Mouse (Mus musculus) hindbrain, embryonic 13.5 days (tissue): ENCODE data around the gene Acat2. TPM values are rescaled to one million over a fixed set of nuclear protein-coding genes. Genes with fewer than 3 reads are reported as not detected.
"Not testable (repeated sequence)": the region's sequence is repeated elsewhere in the genome, so short reads cannot be mapped to it uniquely, and the experiment has no call there.

Experiments
- ATAC-seq: fragments of 200-750 bp; cut with Nextera tagmentation; 2 replicates; pipeline ENCODE4 v1.8.0; 2017; ENCODE audit warnings: moderate TSS enrichment; ENCODE audit not compliant: low FRiP score
- H3K27ac ChIP-seq: fragments of 300-500 bp; sonication (generic); 2 replicates; pipeline ENCODE4 v1.5.1; 2015; ENCODE audit warnings: inconsistent platforms, mild to moderate bottlenecking, moderate library complexity
- H3K27me3 ChIP-seq: fragments of 300-500 bp; sonication (generic); 2 replicates; pipeline ENCODE4 v1.6.1; 2015; ENCODE audit warnings: mild to moderate bottlenecking, inconsistent platforms
- H3K36me3 ChIP-seq: fragments of 300-500 bp; sonication (generic); 2 replicates; pipeline ENCODE4 v1.6.1; 2015; ENCODE audit warnings: mild to moderate bottlenecking, inconsistent platforms
- H3K4me1 ChIP-seq: fragments of 300-500 bp; sonication (generic); replicated peaks from 2 replicates; pipeline ENCODE4 v1.6.1; 2015; ENCODE audit warnings: inconsistent platforms
- H3K4me2 ChIP-seq: fragments of 300-500 bp; sonication (generic); 2 replicates; pipeline ENCODE4 v1.6.1; 2015; ENCODE audit warnings: inconsistent platforms, mild to moderate bottlenecking, moderate library complexity
- H3K4me3 ChIP-seq: fragments of 300-500 bp; sonication (generic); 2 replicates; pipeline ENCODE4 v1.5.1; 2015; ENCODE audit warnings: mild to moderate bottlenecking, inconsistent platforms
- H3K9ac ChIP-seq: fragments of 300-500 bp; sonication (generic); 2 replicates; pipeline ENCODE4 v1.6.1; 2015; ENCODE audit warnings: mild to moderate bottlenecking, inconsistent platforms
- H3K9me3 ChIP-seq: fragments of 300-500 bp; sonication (generic); 2 replicates; pipeline ENCODE4 v1.6.1; 2016; ENCODE audit warnings: inconsistent platforms
- WGBS: fragments of 180-500 bp; shearing (Covaris S2); methylation state at CpG from one replicate; pipeline ENCODE4 v1.1.7; 2015; 5-methylcytosine and 5-hydroxymethylcytosine counted together
- polyA plus RNA-seq: library from polyadenylated mRNA; unstranded; fragments of >200 nt; fragmentation: Nextera tagmentation; extraction: Ambion mirVana; gene quantifications from 2 replicates; pipeline ENCODE4 v1.2.1, GENCODE M21; 2015

Acat2 gene
- polyA plus RNA-seq, 1 experiment from 2014 or later = 331 TPM

DNA sequence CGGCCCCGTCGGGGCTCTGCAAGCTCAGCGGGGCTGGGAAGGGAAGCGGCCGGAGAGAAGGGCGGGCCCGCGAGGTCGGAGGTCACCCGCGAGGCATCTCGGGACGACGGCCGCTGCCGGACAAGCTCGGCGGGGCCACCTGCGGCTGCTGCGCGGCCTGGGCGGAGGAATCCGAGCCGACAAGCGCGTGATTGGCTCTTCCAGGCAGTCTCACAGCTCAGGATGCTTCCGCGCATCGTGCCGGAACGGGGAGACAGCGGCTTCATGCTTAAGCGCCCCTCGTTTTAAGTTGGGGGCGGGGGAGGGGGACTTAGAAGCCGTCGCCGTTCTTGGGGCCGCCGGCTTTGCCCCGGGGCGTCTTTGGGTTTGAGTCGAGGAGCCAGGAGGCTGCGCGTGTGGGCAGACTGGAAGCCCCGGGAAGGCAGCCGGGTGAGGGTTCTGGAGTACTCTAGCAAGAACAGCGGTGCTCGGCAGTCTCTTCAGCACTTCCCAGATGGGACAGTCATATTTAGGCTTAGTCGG, 32.0 kb upstream of the Acat2 start:
- peaks cover 24% of the 10 kb centered on the region for H3K4me1 ChIP-seq
- peak overlapping the region; percentile 68 for H3K4me2 ChIP-seq
- no peaks in the 10 kb centered on the region for H3K27me3 ChIP-seq
- peak overlapping the region; percentile 100 for H3K27ac ChIP-seq
- under 1% methylated on average over 50 of the region's 51 CpGs for WGBS
- H3K9ac ChIP-seq = peak overlapping the region; percentile 100
- peak overlapping the region; percentile 99 for H3K4me3 ChIP-seq
- peaks cover 6% of the 10 kb centered on the region for H3K36me3 ChIP-seq
- ATAC-seq = peak; percentile 82
- no peaks in the 10 kb centered on the region for H3K9me3 ChIP-seq

DNA sequence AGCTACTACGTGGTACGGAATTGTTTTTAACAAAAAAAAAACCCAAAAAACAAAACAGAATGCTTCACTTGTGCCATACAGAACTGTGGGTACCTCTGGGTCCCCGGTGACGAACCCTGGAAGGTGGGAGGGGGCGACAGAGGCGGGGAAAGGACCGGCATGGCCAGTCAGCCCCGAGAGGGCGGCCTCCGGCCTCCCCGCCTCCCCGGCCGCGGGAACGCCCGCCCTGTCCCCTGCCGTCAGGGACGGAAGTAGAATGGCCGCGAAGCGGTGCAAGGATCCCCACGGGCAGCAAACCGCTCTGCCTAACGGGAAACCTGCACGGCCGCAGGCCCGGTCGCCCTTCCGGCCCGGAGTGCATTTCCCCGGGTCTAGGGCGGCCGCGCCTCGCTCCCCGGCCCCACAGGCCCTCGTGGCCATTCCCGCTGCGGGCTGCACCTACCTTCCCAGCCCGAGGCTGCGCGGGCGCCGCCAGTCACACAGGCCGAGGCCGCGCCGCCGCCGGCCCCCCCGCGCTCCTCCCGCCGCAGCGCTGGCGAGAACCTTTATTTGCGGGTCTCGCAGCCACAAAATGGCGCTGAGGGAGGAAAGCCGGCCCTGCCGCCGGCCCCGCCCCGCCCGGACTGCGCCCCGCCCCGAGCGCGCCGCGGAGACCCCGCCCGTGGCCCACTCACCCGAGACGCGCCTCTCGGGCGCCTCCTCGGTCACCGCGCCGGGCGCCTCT, 31.2 kb upstream of the Acat2 start:
- ATAC-seq = peak; percentile 91
- WGBS = 0% methylated on average over 62 of the region's 84 CpGs

DNA sequence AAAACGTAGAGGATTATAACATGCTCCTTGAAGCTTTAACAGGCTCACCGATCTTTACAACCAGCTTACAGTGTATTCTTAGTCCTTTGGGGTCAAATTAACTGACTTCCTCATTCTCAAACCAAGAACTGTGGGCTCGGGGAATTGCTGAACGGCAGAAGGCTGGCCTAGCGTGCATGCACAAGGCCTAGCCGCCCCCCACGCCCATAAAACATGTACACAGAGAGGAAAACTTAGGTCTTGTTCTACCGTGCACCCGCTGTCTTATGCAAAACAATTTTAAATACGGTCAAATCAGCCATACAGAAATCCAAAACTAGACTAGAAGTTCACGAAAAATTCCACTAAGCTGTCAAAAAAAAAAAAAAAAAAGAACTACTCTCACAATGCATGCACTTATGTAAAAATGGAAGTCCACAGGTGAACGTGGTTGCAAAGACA, 30.7 kb upstream of the Acat2 start:
- no peaks in the 10 kb centered on the region for H3K9me3 ChIP-seq
- 6% methylated on average over 12 of the region's 12 CpGs for WGBS
- H3K9ac ChIP-seq = peak overlapping the region; percentile 100
- peak overlapping the region; percentile 81 for H3K4me2 ChIP-seq
- no peaks in the 10 kb centered on the region for H3K27me3 ChIP-seq
- peak overlapping the region; percentile 100 for H3K27ac ChIP-seq
- peak overlapping the region; percentile 99 for H3K4me3 ChIP-seq
- H3K4me1 ChIP-seq = peaks cover 24% of the 10 kb centered on the region
- ATAC-seq = no peak
- H3K36me3 ChIP-seq = peaks cover 6% of the 10 kb centered on the region

More for the DNA sequence above, 31.2 kb upstream of the Acat2 start:
- H3K27ac ChIP-seq = peak overlapping the region; percentile 100
- H3K4me3 ChIP-seq = peak overlapping the region; percentile 99
- no peaks in the 10 kb centered on the region for H3K27me3 ChIP-seq
- peak overlapping the region; percentile 81 for H3K4me2 ChIP-seq
- peaks cover 6% of the 10 kb centered on the region for H3K36me3 ChIP-seq
- peak overlapping the region; percentile 100 for H3K9ac ChIP-seq
- no peaks in the 10 kb centered on the region for H3K9me3 ChIP-seq
- H3K4me1 ChIP-seq = peaks cover 24% of the 10 kb centered on the region

DNA sequence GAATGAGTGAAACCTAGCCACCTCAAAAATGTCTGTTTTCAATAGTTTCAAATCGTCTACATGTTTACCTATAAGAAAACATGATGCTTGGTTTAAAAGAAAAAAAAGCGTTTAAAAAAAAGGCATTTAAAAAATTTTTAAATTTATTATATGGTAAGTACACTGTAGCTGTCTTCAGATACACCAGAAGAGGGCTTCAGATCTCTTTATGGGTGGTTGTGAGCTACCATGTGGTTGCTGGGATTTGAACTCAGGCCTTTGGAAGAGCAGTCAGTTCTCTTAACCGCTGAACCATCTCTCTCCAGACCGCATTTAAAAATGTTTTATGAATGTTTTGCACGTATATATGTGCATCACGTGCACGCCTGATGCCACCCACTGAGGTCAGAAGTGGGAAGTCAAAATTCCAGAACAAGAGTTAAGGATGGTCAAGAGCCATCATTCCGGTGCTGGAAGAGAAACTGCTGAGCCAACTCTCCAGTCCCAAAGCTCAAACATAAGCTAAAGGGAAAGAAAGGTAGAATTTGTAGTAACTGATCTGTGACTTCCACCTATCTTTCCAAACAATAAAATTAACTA, 30.1 kb upstream of the Acat2 start:
- Histone ChIP-seq H3K4me1 (peaks cover 24% of the 10 kb centered on the region), H3K27me3 (no peaks in the 10 kb centered on the region), H3K4me3 (peak overlapping the region; percentile 99), H3K36me3 (peaks cover 6% of the 10 kb centered on the region), H3K9ac (peak overlapping the region; percentile 100), H3K27ac (peak overlapping the region; percentile 100; the same call in 1 of the 2 replicates), H3K4me2 (peak overlapping the region; percentile 81), H3K9me3 (no peaks in the 10 kb centered on the region)
- 55% methylated on average over 8 of the region's 8 CpGs for WGBS
- ATAC-seq = no peak

DNA sequence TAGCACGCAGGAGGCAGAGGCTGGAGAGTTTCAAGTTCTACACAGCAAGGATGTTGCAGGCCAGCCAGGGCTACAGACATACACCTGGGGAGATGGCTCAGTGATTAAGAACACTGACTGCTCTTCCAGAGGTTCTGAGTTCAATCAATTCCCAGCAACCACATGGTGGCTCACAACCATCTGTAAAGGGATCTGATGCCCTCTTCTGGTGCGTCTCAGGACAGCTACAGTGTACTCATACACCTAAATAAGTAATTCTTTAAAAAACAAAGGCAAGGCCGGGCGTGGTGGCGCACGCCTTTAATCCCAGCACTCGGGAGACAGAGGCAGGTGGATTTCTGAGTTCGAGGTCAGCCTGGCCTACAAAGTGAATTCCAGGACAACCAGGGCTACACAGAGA, 27.5 kb upstream of the Acat2 start:
- H3K4me3 ChIP-seq, H3K9ac ChIP-seq, H3K27ac ChIP-seq, ATAC-seq, H3K27me3 ChIP-seq, H3K4me2 ChIP-seq, H3K9me3 ChIP-seq: not testable (repeated sequence)
- peaks cover 24% of the 10 kb centered on the region for H3K4me1 ChIP-seq
- WGBS = 98% methylated on average over 8 of the region's 8 CpGs
- peaks cover 24% of the 10 kb centered on the region for H3K36me3 ChIP-seq

GRCm38 (mm10) chr17:12983988-12984387, 23.4 kb upstream of the Acat2 start:
- 90% methylated on average over 2 of the region's 2 CpGs for WGBS
- H3K4me1 ChIP-seq = peaks cover 6% of the 10 kb centered on the region; the same call in 1 of the 2 replicates
- H3K27me3 ChIP-seq = no peaks in the 10 kb centered on the region
- H3K4me3 ChIP-seq = no peak overlapping the region
- H3K36me3 ChIP-seq = peaks cover 56% of the 10 kb centered on the region
- no peak for ATAC-seq
- H3K4me2 ChIP-seq = no peak overlapping the region
- H3K9me3 ChIP-seq = no peaks in the 10 kb centered on the region
- H3K9ac ChIP-seq = no peak overlapping the region
- H3K27ac ChIP-seq = no peak overlapping the region

DNA sequence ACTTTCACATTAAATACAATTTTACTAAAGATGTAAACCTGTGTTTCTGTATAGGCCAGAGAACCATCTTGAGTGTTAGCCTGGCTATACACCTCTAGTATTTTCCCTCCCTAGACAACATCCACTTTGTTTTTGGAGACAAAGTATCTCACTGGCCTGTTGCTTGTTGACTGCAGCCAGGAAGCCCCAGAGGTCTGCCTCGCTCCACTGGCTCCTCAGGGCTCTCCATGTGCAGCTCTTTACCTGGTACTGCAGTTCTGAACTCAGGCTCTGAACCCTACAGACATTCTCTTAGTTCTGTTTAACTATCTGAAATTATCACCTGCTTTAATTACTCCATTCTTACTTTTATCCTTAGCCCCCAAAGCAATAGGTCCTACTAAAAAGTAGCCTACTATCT, 18.0 kb upstream of the Acat2 start:
- ATAC-seq = no peak
- H3K27ac ChIP-seq = no peak overlapping the region
- H3K9ac ChIP-seq = no peak overlapping the region
- H3K27me3 ChIP-seq = no peaks in the 10 kb centered on the region
- 96% methylated on average over 1 of the region's 1 CpGs for WGBS
- no peak overlapping the region for H3K4me2 ChIP-seq
- H3K9me3 ChIP-seq = no peaks in the 10 kb centered on the region
- no peak overlapping the region for H3K4me3 ChIP-seq
- H3K36me3 ChIP-seq = peaks cover 71% of the 10 kb centered on the region
- H3K4me1 ChIP-seq = no peaks in the 10 kb centered on the region

GRCm38 (mm10) chr17:12973851-12974250, 13.3 kb upstream of the Acat2 start:
- Histone ChIP-seq H3K4me3 (no peak overlapping the region), H3K27ac (no peak overlapping the region), H3K36me3 (peaks cover 52% of the 10 kb centered on the region), H3K9me3 (no peaks in the 10 kb centered on the region), H3K4me1 (no peaks in the 10 kb centered on the region), H3K4me2 (no peak overlapping the region), H3K9ac (no peak overlapping the region), H3K27me3 (no peaks in the 10 kb centered on the region)
- 87% methylated on average over 2 of the region's 2 CpGs for WGBS
- no peak for ATAC-seq

- Histone ChIP-seq H3K9ac (no peak overlapping the region), H3K9me3 (no peaks in the 10 kb centered on the region), H3K27me3 (no peaks in the 10 kb centered on the region), H3K36me3 (peaks cover 31% of the 10 kb centered on the region), H3K4me2 (no peak overlapping the region), H3K4me3 (no peak overlapping the region), H3K4me1 (no peaks in the 10 kb centered on the region), H3K27ac (no peak overlapping the region)
- no peak for ATAC-seq
- WGBS = 92% methylated on average over 2 of the region's 2 CpGs
Measured at GRCm38 (mm10) chr17:12967173-12967572, 6.6 kb upstream of the Acat2 start.

DNA sequence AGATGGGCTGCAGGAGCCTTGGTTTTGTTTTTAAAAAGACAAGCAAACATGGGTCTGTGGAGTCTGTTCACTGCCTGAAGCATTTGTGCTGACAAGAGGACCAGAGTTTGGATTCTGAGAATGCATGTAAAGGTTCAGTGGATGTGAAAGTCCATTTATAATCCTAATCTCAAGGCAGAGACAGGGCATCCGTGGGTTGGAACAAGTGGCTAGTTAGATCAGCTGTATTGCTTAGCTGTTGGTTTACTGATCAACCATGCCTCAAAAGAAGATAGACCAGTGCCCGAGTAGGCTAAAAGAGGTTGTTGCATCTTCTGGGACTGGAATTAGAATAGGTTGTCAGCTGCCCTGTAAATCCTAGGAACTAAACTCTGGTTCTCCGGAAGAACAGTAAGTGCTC, 2.9 kb upstream of the Acat2 start:
- H3K4me1 ChIP-seq = peaks cover 15% of the 10 kb centered on the region

DNA sequence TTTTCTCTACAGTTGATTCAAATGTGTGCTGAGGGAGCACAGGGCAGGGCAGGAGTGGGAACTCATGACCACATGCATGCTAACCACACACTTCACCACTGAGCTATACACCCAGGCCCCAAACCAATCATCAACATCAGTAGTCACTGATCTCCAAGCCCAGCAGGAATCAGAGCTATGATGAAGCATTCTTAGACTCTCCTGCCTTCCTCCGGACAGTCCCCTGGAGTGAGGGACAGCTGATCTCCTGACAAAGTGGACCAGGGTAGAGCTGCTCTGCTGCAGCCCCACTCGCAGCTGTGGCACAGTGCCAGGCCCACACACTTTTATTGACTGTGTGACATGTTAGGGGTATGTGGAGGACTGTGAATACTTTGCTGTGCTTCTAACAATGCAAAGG, 1.2 kb downstream of the Acat2 start:
- ATAC-seq, H3K27me3 ChIP-seq, H3K27ac ChIP-seq, H3K9me3 ChIP-seq: not testable (repeated sequence)
- H3K4me2 ChIP-seq = peak overlapping the region; percentile 58
- peaks cover 25% of the 10 kb centered on the region for H3K4me1 ChIP-seq
- H3K4me3 ChIP-seq = peak overlapping the region; percentile 35
- peak overlapping the region; percentile 61; the same call in 1 of the 2 replicates for H3K9ac ChIP-seq
- WGBS = 12% methylated on average over 2 of the region's 2 CpGs
- H3K36me3 ChIP-seq = peaks cover 24% of the 10 kb centered on the region

More for the DNA sequence above, 2.9 kb upstream of the Acat2 start:
- 83% methylated on average over 3 of the region's 3 CpGs for WGBS
- Histone ChIP-seq H3K27me3 (no peaks in the 10 kb centered on the region), H3K4me3 (no peak overlapping the region), H3K36me3 (peaks cover 27% of the 10 kb centered on the region), H3K4me2 (no peak overlapping the region), H3K27ac (no peak overlapping the region), H3K9me3 (no peaks in the 10 kb centered on the region), H3K9ac (no peak overlapping the region)
- ATAC-seq = no peak

DNA sequence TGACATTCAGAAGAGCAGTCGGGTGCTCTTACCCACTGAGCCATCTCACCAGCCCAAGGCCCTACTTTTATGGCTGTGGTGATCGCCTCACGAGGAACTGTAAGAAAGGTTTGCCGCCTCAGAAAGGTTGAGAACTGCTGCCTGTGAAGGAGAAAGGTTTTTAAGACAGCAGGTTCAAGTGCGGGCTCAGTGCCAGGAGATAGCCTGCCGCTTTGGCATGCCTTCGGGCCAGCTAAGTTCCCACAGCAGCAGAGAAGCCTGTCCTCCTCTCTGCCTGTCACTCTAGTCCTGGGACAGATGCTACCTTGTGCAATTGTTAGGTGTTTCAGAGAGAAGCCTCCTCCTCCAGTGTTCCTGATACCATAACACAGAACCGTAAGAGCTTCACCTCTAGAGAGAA, 3.9 kb downstream of the Acat2 start:
- Histone ChIP-seq H3K4me1 (peaks cover 25% of the 10 kb centered on the region), H3K36me3 (peaks cover 44% of the 10 kb centered on the region), H3K27me3 (no peaks in the 10 kb centered on the region), H3K9ac (no peak overlapping the region), H3K27ac (no peak overlapping the region), H3K4me2 (no peak overlapping the region), H3K4me3 (no peak overlapping the region), H3K9me3 (no peaks in the 10 kb centered on the region)
- no peak for ATAC-seq
- 92% methylated on average over 8 of the region's 8 CpGs for WGBS
